Mouse (Mus musculus): Measurements from ENCODE around the gene Isg20. TPM values are rescaled to one million over a fixed set of nuclear protein-coding genes. Genes with fewer than 3 reads are reported as not detected.

Gene Isg20
- polyA plus RNA-seq, 2 experiments, result 1.5 to 2.5 TPM

DNA sequence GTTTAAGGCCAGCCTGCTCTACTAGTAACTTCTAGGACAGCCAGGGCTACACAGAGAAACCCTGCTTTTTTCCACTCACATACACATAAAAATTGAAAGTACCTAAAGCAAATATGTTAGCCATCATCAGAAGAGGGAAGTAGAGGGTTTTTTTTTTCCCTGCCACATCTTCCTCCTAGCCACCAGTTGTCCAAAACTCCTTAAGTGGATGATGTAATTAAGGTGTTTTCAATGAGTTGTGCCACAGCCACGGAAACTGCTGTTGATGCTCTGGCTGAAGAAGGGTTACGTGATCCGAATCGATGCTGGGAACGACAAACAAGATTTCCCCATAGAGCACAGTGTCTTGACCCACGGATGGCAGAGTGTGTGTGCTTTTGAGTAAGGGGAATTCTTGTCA, 40.9 kb upstream of the Isg20 start:
- WGBS, result 91% methylated on average over 6 of the region's 6 CpGs
- no peaks in the 10 kb centered on the region for H3K36me3 ChIP-seq (ENCODE audit: control insufficient read depth, insufficient read depth, low read length)
- no peak overlapping the region for H3K9ac ChIP-seq (ENCODE audit: low read depth, low read length, severe bottlenecking)
- no peak overlapping the region for H3K4me2 ChIP-seq (replicated peaks; ENCODE audit: low read depth, low read length, severe bottlenecking)
- no peak overlapping the region for H3K27ac ChIP-seq (replicated peaks; ENCODE audit: low read depth, low read length)
- H3K4me1 ChIP-seq (ENCODE audit: control insufficient read depth, insufficient read depth, low read length), result no peaks in the 10 kb centered on the region
- no peaks in the 10 kb centered on the region for H3K27me3 ChIP-seq (ENCODE audit: control insufficient read depth, insufficient read depth, low read length)
- ATAC-seq (ENCODE audit: low FRiP score, low read depth) (no peak), DNase-seq (ENCODE audit: low spot score) (no peak)
- no peak for TF ChIP-seq POLR2A (IDR thresholded peaks at IDR 0.05; ENCODE audit: borderline replicate concordance, extremely low read depth, insufficient read depth, insufficient read length)
- H3K4me3 ChIP-seq (replicated peaks; ENCODE audit: low read length), result no peak overlapping the region
- no peaks in the 10 kb centered on the region for H3K9me3 ChIP-seq (ENCODE audit: control insufficient read depth, low read length)

DNA sequence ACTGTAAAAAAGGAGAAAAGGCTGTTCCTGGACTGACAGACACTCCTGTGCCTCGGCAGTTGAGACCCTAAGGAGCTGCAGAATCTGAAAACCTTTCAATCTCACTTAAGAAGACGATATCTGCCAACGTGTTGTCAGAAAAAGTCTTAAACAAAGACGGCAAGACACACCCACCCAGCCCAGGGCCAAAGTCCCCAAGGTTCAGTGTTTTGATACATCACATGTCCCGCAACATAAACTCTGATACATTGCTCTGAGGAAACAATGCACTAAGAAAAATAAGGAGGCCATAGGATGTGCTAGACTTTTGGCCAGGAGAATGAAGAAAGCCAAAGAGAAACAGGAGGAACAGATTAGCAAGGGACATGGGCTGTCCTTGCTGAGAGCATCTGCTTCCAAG, 40.4 kb upstream of the Isg20 start:
- H3K27ac ChIP-seq (replicated peaks; ENCODE audit: low read depth, low read length), result no peak overlapping the region
- H3K4me1 ChIP-seq (ENCODE audit: control insufficient read depth, insufficient read depth, low read length), result no peaks in the 10 kb centered on the region
- TF ChIP-seq POLR2A (IDR thresholded peaks at IDR 0.05; ENCODE audit: borderline replicate concordance, extremely low read depth, insufficient read depth, insufficient read length), result no peak
- no peak overlapping the region for H3K4me3 ChIP-seq (replicated peaks; ENCODE audit: low read length)
- no peak overlapping the region for H3K9ac ChIP-seq (ENCODE audit: low read depth, low read length, severe bottlenecking)
- DNase-seq (ENCODE audit: low spot score), result no peak
- WGBS, result 87% methylated on average over 5 of the region's 5 CpGs
- H3K9me3 ChIP-seq (ENCODE audit: control insufficient read depth, low read length), result no peaks in the 10 kb centered on the region
- ATAC-seq (ENCODE audit: low FRiP score, low read depth), result no peak
- H3K27me3 ChIP-seq (ENCODE audit: control insufficient read depth, insufficient read depth, low read length), result no peaks in the 10 kb centered on the region
- H3K36me3 ChIP-seq (ENCODE audit: control insufficient read depth, insufficient read depth, low read length), result no peaks in the 10 kb centered on the region
- no peak overlapping the region for H3K4me2 ChIP-seq (replicated peaks; ENCODE audit: low read depth, low read length, severe bottlenecking)

DNA sequence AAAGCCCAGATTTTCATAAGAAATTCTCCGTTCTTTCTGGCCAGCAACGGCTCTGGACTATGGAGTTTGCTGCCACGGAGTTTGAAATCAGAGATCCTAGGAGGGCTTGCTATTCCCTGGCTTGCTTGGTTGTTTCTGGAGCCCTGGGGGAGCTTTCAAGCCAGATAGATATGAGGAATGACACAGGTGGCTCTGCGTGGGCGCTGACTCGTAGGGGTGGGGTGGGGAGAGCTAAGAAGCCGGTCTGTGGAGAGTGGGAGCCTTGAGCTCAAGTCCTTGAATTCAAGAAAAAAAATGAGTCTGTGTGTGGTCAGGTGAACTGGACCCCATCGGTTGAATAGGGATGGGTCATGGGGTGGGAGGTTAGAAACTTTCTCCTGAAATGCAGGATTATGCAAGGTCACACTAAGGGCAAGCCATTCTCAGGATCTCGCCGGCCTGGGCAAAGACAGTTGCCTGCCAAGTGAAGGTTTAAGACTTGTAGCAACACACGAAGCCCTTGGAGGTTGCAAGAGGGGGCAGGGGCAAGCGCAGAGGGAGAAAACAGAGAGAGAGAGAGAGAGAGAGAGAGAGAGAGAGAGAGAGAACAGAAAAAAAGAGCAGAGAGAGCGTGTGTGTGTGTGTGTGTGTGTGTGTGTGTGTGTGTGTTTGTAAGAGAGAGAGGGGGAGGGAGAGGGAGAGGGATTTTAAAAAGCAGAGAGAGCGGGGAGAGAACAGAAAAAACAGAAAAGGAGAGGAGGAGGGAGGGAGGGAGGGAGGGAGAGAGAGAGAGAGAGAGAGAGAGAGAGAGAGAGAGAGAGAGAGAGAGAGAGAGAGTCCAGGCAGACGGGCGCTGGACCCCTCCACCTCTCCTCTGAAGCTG, 31.4 kb upstream of the Isg20 start:
- H3K36me3 ChIP-seq (ENCODE audit: control insufficient read depth, insufficient read depth, low read length), result no peaks in the 10 kb centered on the region
- WGBS, result 23% methylated on average over 14 of the region's 16 CpGs
- H3K9ac ChIP-seq (ENCODE audit: low read depth, low read length, severe bottlenecking), result no peak overlapping the region

DNA sequence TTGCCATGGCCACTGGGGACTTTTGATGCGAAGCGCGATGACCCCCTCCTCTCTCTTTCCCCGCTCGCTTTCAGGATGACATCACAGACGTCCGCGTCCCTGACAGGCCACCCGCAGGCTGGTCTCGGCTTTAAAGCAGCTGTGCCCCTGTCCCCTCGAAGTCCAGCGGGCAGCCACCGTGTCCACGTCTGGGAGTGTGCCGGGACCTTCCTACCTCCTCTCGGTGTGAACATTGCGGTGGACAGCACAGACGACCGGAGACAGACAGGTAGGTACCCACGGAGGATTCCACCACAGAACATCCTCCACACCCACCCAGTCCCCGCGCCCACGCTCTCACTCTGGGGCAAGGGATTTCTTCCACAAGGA, 30.8 kb upstream of the Isg20 start:
- Histone ChIP-seq H3K4me1 (ENCODE audit: control insufficient read depth, insufficient read depth, low read length) (peaks cover 9% of the 10 kb centered on the region), H3K4me2 (replicated peaks; ENCODE audit: low read depth, low read length, severe bottlenecking) (peak overlapping the region; percentile 52), H3K9ac (ENCODE audit: low read depth, low read length, severe bottlenecking) (no peak overlapping the region), H3K27me3 (ENCODE audit: control insufficient read depth, insufficient read depth, low read length) (peaks cover 32% of the 10 kb centered on the region), H3K9me3 (ENCODE audit: control insufficient read depth, low read length) (no peaks in the 10 kb centered on the region), H3K4me3 (replicated peaks; ENCODE audit: low read length) (peak overlapping the region; percentile 25), H3K27ac (replicated peaks; ENCODE audit: low read depth, low read length) (no peak overlapping the region), H3K36me3 (ENCODE audit: control insufficient read depth, insufficient read depth, low read length) (no peaks in the 10 kb centered on the region)
- 3% methylated on average over 20 of the region's 23 CpGs for WGBS
- DNase-seq (ENCODE audit: low spot score), result no peak
- no peak for ATAC-seq (ENCODE audit: low FRiP score, low read depth)
- TF ChIP-seq POLR2A (IDR thresholded peaks at IDR 0.05; ENCODE audit: borderline replicate concordance, extremely low read depth, insufficient read depth, insufficient read length), result no peak

More for the DNA sequence above, 31.4 kb upstream of the Isg20 start:
- H3K4me1 ChIP-seq (ENCODE audit: control insufficient read depth, insufficient read depth, low read length), result peaks cover 9% of the 10 kb centered on the region
- peaks cover 32% of the 10 kb centered on the region for H3K27me3 ChIP-seq (ENCODE audit: control insufficient read depth, insufficient read depth, low read length)
- no peak for TF ChIP-seq POLR2A (IDR thresholded peaks at IDR 0.05; ENCODE audit: borderline replicate concordance, extremely low read depth, insufficient read depth, insufficient read length)
- ATAC-seq (ENCODE audit: low FRiP score, low read depth) (no peak), DNase-seq (ENCODE audit: low spot score) (no peak)
- H3K4me3 ChIP-seq (replicated peaks; ENCODE audit: low read length), result peak overlapping the region; percentile 25
- no peaks in the 10 kb centered on the region for H3K9me3 ChIP-seq (ENCODE audit: control insufficient read depth, low read length)
- no peak overlapping the region for H3K27ac ChIP-seq (replicated peaks; ENCODE audit: low read depth, low read length)
- H3K4me2 ChIP-seq (replicated peaks; ENCODE audit: low read depth, low read length, severe bottlenecking), result peak overlapping the region; percentile 52

DNA sequence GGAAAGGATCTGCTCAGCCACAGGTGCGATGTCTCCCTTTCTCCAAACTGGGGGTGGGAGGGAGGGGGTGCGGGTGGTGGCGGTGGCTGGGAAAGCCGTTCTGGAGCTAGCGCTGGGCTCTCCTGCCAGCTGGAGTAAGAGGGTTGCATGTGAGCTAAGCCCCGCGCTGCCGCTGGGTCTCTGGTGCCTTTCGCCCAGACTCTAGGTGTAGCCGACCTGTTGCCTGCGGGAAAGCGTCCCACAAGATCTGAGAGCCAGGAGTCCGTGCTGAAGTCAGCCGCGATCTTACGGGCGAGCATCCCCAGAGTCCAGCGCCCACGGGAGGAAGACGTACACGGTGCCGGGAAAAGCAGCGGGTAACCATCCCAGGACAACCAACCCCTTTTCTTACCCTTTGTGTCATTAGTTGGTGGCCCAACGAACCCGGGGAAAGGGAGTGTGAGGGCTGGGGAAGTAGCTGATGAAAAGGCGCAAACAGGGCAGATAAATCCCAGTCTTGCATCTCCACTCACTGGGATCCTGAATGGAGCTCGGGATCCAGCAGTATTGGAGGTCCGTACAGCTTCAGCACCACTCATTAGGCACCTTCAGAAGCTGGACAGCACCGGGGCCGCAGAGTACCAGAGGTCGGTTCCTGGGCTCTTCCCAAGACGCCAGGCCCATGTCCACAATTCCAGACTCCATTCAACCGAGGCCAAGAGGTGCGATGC, 30.1 kb upstream of the Isg20 start:
- DNase-seq (ENCODE audit: low spot score) (no peak), ATAC-seq (ENCODE audit: low FRiP score, low read depth) (no peak)
- peak overlapping the region; percentile 52 for H3K4me2 ChIP-seq (replicated peaks; ENCODE audit: low read depth, low read length, severe bottlenecking)
- no peak overlapping the region for H3K9ac ChIP-seq (ENCODE audit: low read depth, low read length, severe bottlenecking)
- H3K36me3 ChIP-seq (ENCODE audit: control insufficient read depth, insufficient read depth, low read length), result no peaks in the 10 kb centered on the region
- 2% methylated on average over 30 of the region's 34 CpGs for WGBS
- no peak for TF ChIP-seq POLR2A (IDR thresholded peaks at IDR 0.05; ENCODE audit: borderline replicate concordance, extremely low read depth, insufficient read depth, insufficient read length)
- H3K27ac ChIP-seq (replicated peaks; ENCODE audit: low read depth, low read length), result no peak overlapping the region
- H3K4me1 ChIP-seq (ENCODE audit: control insufficient read depth, insufficient read depth, low read length), result peaks cover 9% of the 10 kb centered on the region
- H3K27me3 ChIP-seq (ENCODE audit: control insufficient read depth, insufficient read depth, low read length), result peaks cover 32% of the 10 kb centered on the region
- H3K4me3 ChIP-seq (replicated peaks; ENCODE audit: low read length), result peak overlapping the region; percentile 25
- no peaks in the 10 kb centered on the region for H3K9me3 ChIP-seq (ENCODE audit: control insufficient read depth, low read length)

All from limb, embryonic 14.5 days (tissue).